ENCODE assay signal across 16 mouse cellular contexts in genomic region chr7:35028559-35028958, GRCm38 (mm10). TPM values are rescaled to one million over a fixed set of nuclear protein-coding genes. Genes with fewer than 3 reads are reported as not detected.
DNase-seq lines count a peak whose midpoint lies in the region; ATAC-seq and TF ChIP-seq lines count a peak whose summit lies in the region.
"Had no signal": no experiment of that assay in that cellular context is flagged by ENCODE, and none has a peak within 500 bp of the region (broad histone marks: within the 10 kb centered on the region; RNA-seq: fewer than 3 reads in every experiment).

No protein-coding gene starts in this region.

- DNase-seq in embryonic facial prominence, embryonic 10.5 days (ENCODE audit: low spot score), result no peak
- no peak for DNase-seq in liver, postnatal 0 days
- no peak for DNase-seq in liver
- DNase-seq in urinary bladder, postnatal 4 days (ENCODE audit: low spot score in 2 of 2), result no peak
- DNase-seq: adrenal gland, postnatal 36 days; cerebellum, postnatal 14 days; gastrocnemius, postnatal 25 days; right cerebral cortex, postnatal 4 days; thymus, postnatal 14 days had no signal

- ATAC-seq in embryonic facial prominence, embryonic 13.5 days (ENCODE audit: insufficient number of reproducible peaks, insufficient read depth, low FRiP score, low TSS enrichment, low read depth), result no peak
- ATAC-seq in liver, postnatal 0 days, result no peak
- ATAC-seq in common myeloid progenitor, adult 5-6 weeks (replicated peaks; ENCODE audit: low read depth, poor library complexity, severe bottlenecking), result 0 out of 2 replicates have a peak, but pooled peaks have one; percentile 31
- peak; percentile 74 for ATAC-seq in megakaryocyte, adult 5-6 weeks (ENCODE audit: poor library complexity, severe bottlenecking)
- no peak for ATAC-seq in kidney, embryonic 16.5 days (ENCODE audit: low FRiP score, low TSS enrichment)
- ATAC-seq: activated CD4-positive, CD25-positive, alpha-beta regulatory T cell, adult 4 months; inflammation-experienced regulatory T-cells, adult 6 months; midbrain, embryonic 16.5 days had no signal

- no peak overlapping the region for H3K9ac ChIP-seq in embryonic facial prominence, embryonic 13.5 days
- no peak overlapping the region for H3K9ac ChIP-seq in liver, postnatal 0 days (replicated peaks)
- H3K9ac ChIP-seq in kidney, embryonic 16.5 days (replicated peaks; ENCODE audit: low read length), result no peak overlapping the region

- no peaks in the 10 kb centered on the region for H3K27me3 ChIP-seq in embryonic facial prominence, embryonic 13.5 days
- no peaks in the 10 kb centered on the region for H3K27me3 ChIP-seq in embryonic facial prominence, embryonic 10.5 days (replicated peaks; ENCODE audit: low read depth, poor library complexity, severe bottlenecking)
- H3K27me3 ChIP-seq in liver, postnatal 0 days (ENCODE audit: insufficient read depth, low read length), result no peaks in the 10 kb centered on the region
- no peaks in the 10 kb centered on the region for H3K27me3 ChIP-seq in kidney, embryonic 16.5 days (ENCODE audit: insufficient read depth, low read length)

- peaks cover 23% of the 10 kb centered on the region for H3K36me3 ChIP-seq in embryonic facial prominence, embryonic 13.5 days
- H3K36me3 ChIP-seq in embryonic facial prominence, embryonic 10.5 days (replicated peaks), result peaks cover 34% of the 10 kb centered on the region
- 0 out of 2 replicates have a peak, but pooled peaks cover 5% of the 10 kb centered on the region for H3K36me3 ChIP-seq in liver, postnatal 0 days (replicated peaks; ENCODE audit: insufficient read depth, low read length)
- peaks cover 7% of the 10 kb centered on the region; the same call in 1 of the 2 replicates for H3K36me3 ChIP-seq in kidney, embryonic 16.5 days (ENCODE audit: insufficient read depth, low read length)

- H3K4me2 ChIP-seq in embryonic facial prominence, embryonic 13.5 days, result no peak overlapping the region
- no peak overlapping the region for H3K4me2 ChIP-seq in liver, postnatal 0 days (ENCODE audit: low read depth, low read length)
- H3K4me2 ChIP-seq in kidney, embryonic 16.5 days (replicated peaks; ENCODE audit: low read depth, low read length), result no peak overlapping the region

- no peaks in the 10 kb centered on the region for H3K9me3 ChIP-seq in embryonic facial prominence, embryonic 13.5 days
- no peaks in the 10 kb centered on the region for H3K9me3 ChIP-seq in embryonic facial prominence, embryonic 10.5 days
- H3K9me3 ChIP-seq in liver, postnatal 0 days (ENCODE audit: low read length), result no peaks in the 10 kb centered on the region
- no peaks in the 10 kb centered on the region for H3K9me3 ChIP-seq in kidney, embryonic 16.5 days (ENCODE audit: low read length)

- H3K4me1 ChIP-seq in embryonic facial prominence, embryonic 13.5 days, result peaks cover 15% of the 10 kb centered on the region
- 0 out of 2 replicates have a peak, but pooled peaks cover 6% of the 10 kb centered on the region for H3K4me1 ChIP-seq in embryonic facial prominence, embryonic 10.5 days
- H3K4me1 ChIP-seq in liver, postnatal 0 days (ENCODE audit: insufficient read depth), result peaks cover 10% of the 10 kb centered on the region
- no peaks in the 10 kb centered on the region for H3K4me1 ChIP-seq in kidney, embryonic 16.5 days (ENCODE audit: insufficient read depth, low read length)

- no peak for TF ChIP-seq CTCF in liver, postnatal 0 days (IDR thresholded peaks at IDR 0.05; ENCODE audit: low read depth)

- WGBS in embryonic facial prominence, embryonic 13.5 days, result 81% methylated on average over 16 of the region's 16 CpGs
- WGBS in embryonic facial prominence, embryonic 10.5 days, result 91% methylated on average over 16 of the region's 16 CpGs
- WGBS in liver, postnatal 0 days (ENCODE audit: insufficient replicate concordance), result 50% methylated on average over 16 of the region's 16 CpGs
- 73% methylated on average over 16 of the region's 16 CpGs for WGBS in kidney, embryonic 16.5 days

- 0 out of 2 replicates have a peak overlapping the region, but pooled peaks have one; percentile 1 for H3K27ac ChIP-seq in embryonic facial prominence, embryonic 13.5 days
- no peak overlapping the region for H3K27ac ChIP-seq in embryonic facial prominence, embryonic 10.5 days (replicated peaks)
- 0 out of 2 replicates have a peak overlapping the region, but pooled peaks have one; percentile 11 for H3K27ac ChIP-seq in liver, postnatal 0 days (ENCODE audit: low read depth)
- H3K27ac ChIP-seq in kidney, embryonic 16.5 days (ENCODE audit: low read length), result no peak overlapping the region

- no peak overlapping the region for H3K4me3 ChIP-seq in embryonic facial prominence, embryonic 13.5 days
- no peak overlapping the region for H3K4me3 ChIP-seq in embryonic facial prominence, embryonic 10.5 days
- H3K4me3 ChIP-seq in liver, postnatal 0 days (ENCODE audit: low read depth, low read length), result no peak overlapping the region
- H3K4me3 ChIP-seq in kidney, embryonic 16.5 days (ENCODE audit: low read length), result no peak overlapping the region

- no peak for TF ChIP-seq EP300 in liver, postnatal 0 days (IDR thresholded peaks at IDR 0.05; ENCODE audit: low read depth)

RNA-seq across cellular contexts. Expression of gene Cebpg, which starts 27.8 kb away (rescaled TPM):
- 52.5 and 54.8 TPM in 2 replicates for polyA plus RNA-seq in embryonic facial prominence, embryonic 13.5 days (2015; fragmentation: Nextera tagmentation; extraction: Ambion mirVana)
- 42.9 and 46.8 TPM in 2 replicates for polyA plus RNA-seq in embryonic facial prominence, embryonic 10.5 days (2016; fragmentation: Nextera tagmentation; extraction: Ambion mirVana)
- 30.8 and 35.2 TPM in 2 replicates for polyA plus RNA-seq in liver, postnatal 0 days (2015; fragmentation: Nextera tagmentation; extraction: Ambion mirVana)
- 29.8 and 33.7 TPM in 2 replicates for total RNA-seq in common myeloid progenitor, adult 5-6 weeks (2017)
- total RNA-seq in megakaryocyte, adult 5-6 weeks (2015), result 29.8 and 33.5 TPM in 2 replicates
- 60.1 and 86.5 TPM in 2 replicates for total RNA-seq in megakaryocyte, adult 5-6 weeks (2017)
- polyA plus RNA-seq in kidney, embryonic 16.5 days (2015; fragmentation: Nextera tagmentation; extraction: Ambion mirVana), result 31.9 and 33.3 TPM in 2 replicates

Comparison
In these comparisons a context has a peak if more than half of its experiments do, and no peak if none do; other contexts are left out.
1. H3K27ac ChIP-seq: peak in embryonic facial prominence, embryonic 13.5 days (single experiment) and liver, postnatal 0 days (single experiment); none in embryonic facial prominence, embryonic 10.5 days (single experiment) and kidney, embryonic 16.5 days (single experiment).
2. ATAC-seq: peak in common myeloid progenitor, adult 5-6 weeks (single experiment) and megakaryocyte, adult 5-6 weeks (single experiment); none in embryonic facial prominence, embryonic 13.5 days (single experiment), liver, postnatal 0 days (single experiment) and kidney, embryonic 16.5 days (single experiment).